Mouse (Mus musculus) brain, embryonic 14.5 days (tissue): ENCODE results near the gene Eid1. TPM values are rescaled to one million over a fixed set of nuclear protein-coding genes. Genes with fewer than 3 reads are reported as not detected.

Experiments used
- DNase-seq: peaks from one replicate; pipeline ENCODE4 v3.0.0-alpha.2; 2011; ENCODE audit warnings: low read depth
- CTCF ChIP-seq: fragments of 200-500 bp; IDR thresholded peaks from 2 replicates; pipeline ENCODE4 v1.5.1; 2012; ENCODE audit warnings: inconsistent platforms, mild to moderate bottlenecking, moderate library complexity, borderline replicate concordance; ENCODE audit not compliant: insufficient read depth, insufficient read length; ENCODE audit errors: extremely low read depth
- POLR2A ChIP-seq: fragments of 200-500 bp; IDR thresholded peaks from 2 replicates; pipeline ENCODE4 v1.6.1; 2012; ENCODE audit warnings: mild to moderate bottlenecking, inconsistent platforms, borderline replicate concordance; ENCODE audit not compliant: poor library complexity, insufficient read depth, insufficient read length, severe bottlenecking; ENCODE audit errors: extremely low read depth
- polyA plus RNA-seq: library from polyadenylated mRNA; depleted of rRNA; stranded (reverse); fragments of >200 nt; gene quantifications from 2 replicates; pipeline ENCODE4 v1.2.3, GENCODE M21; 2012; rRNA removed

Eid1 gene
- polyA plus RNA-seq: 244 and 326 TPM in 2 replicates

- no peak for TF ChIP-seq CTCF
- peak; percentile 49 for TF ChIP-seq POLR2A
- peak; percentile 98 for DNase-seq
Observed at GRCm38 (mm10) chr2:125672957-125673631, at the start of gene Eid1. Gene Eid1 (plus strand): TSS chr2:125673095.

DNA sequence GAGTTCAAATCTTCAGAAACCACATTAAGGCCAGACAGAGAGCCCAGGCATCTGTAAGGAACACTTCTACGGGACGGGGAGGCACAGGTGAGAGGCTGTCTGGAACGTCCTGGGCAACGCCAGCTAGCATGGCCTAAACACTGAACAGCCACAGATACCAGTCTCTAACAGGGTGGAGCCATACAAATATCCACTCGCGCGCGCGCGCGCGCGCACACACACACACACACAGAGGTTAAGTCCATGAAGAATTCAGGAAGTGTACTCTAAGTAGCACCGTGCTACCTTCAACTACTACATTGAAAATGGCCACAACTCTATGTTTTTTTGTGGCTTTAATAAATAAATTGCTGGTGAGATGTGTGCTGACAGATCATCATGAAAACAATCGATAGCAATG lies 49.7 kb upstream of the Eid1 start:
- no peak for TF ChIP-seq POLR2A
- no peak for TF ChIP-seq CTCF
- no peak for DNase-seq

GRCm38 (mm10) chr2:125624127-125624685 lies 48.7 kb upstream of the Eid1 start:
- TF ChIP-seq POLR2A (no peak), CTCF (no peak)
- no peak for DNase-seq

- peak; percentile 99 for DNase-seq
- TF ChIP-seq POLR2A (peak; percentile 63; the same call in 1 of the 2 replicates), CTCF (peak; percentile 52; the same call in 1 of the 2 replicates)
Observed at GRCm38 (mm10) chr2:125624837-125625351, 48.0 kb upstream of the Eid1 start, which contains the start of gene Cep152. Gene Cep152 (minus strand): TSS chr2:125625113.

GRCm38 (mm10) chr2:125626536-125626935 lies 46.4 kb upstream of the Eid1 start:
- no peak for DNase-seq
- TF ChIP-seq CTCF (no peak), POLR2A (no peak)

- no peak for DNase-seq
- TF ChIP-seq POLR2A: no peak
- TF ChIP-seq CTCF: no peak
Observed at GRCm38 (mm10) chr2:125628487-125628886, 44.4 kb upstream of the Eid1 start.

DNA sequence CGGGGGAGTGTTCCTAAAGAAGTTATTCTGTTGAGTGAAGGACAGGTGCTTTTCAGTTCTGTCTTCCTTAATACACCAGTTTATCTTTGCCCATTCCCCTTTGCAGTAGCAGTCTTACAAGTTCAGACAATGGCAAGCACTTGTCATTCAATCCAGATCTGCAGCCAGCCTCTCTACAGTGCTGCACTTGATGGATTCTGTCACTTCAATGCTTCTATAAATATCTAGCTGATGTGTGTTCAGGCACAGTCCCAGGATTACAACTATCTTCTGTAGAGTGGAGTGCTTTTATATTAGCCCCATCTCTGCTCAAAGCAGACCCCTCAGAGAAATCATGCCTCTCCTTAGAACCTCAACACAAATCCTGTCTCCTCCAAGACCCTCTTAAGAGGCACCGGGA lies 42.9 kb upstream of the Eid1 start:
- DNase-seq: no peak
- TF ChIP-seq POLR2A (no peak), CTCF (no peak)

- TF ChIP-seq POLR2A (no peak), CTCF (no peak)
- DNase-seq: no peak
Observed at GRCm38 (mm10) chr2:125637331-125637730, 35.6 kb upstream of the Eid1 start.

- DNase-seq: peak; percentile 11
- TF ChIP-seq POLR2A (no peak), CTCF (no peak)
Observed at GRCm38 (mm10) chr2:125644912-125645311, 28.0 kb upstream of the Eid1 start.

- no peak for DNase-seq
- TF ChIP-seq POLR2A: no peak
- no peak for TF ChIP-seq CTCF
Observed at GRCm38 (mm10) chr2:125650038-125650437, 22.9 kb upstream of the Eid1 start.

- no peak for DNase-seq
- TF ChIP-seq POLR2A (no peak), CTCF (no peak)
Observed at GRCm38 (mm10) chr2:125650742-125651352, 22.0 kb upstream of the Eid1 start.
